Mouse (Mus musculus) hindbrain, postnatal 0 days (tissue): ENCODE measurements at regions not wholly inside any gene's neighbourhood (a gene's known extent, or its start where the extent isn't known, plus 50 kb on each side); places are given as distances from the start of the nearest gene placed in this dataset.

Experiments
- ATAC-seq: fragments of 200-750 bp; cut with Nextera tagmentation; 2 replicates; pipeline ENCODE4 v1.8.0; 2017; ENCODE audit warnings: mild to moderate bottlenecking, moderate TSS enrichment, moderate library complexity
- DNase-seq: peaks from one replicate; pipeline ENCODE4 v3.0.0-alpha.2; 2015; ENCODE audit warnings: low spot score
- H3K27ac ChIP-seq: fragments of 300-500 bp; sonication (generic); 2 replicates; pipeline ENCODE4 v1.5.1; 2014; ENCODE audit warnings: mild to moderate bottlenecking
- H3K27me3 ChIP-seq: fragments of 300-500 bp; sonication (generic); 2 replicates; pipeline ENCODE4 v1.6.1; 2014; ENCODE audit warnings: low read length, mixed read lengths; ENCODE audit not compliant: insufficient read depth
- H3K36me3 ChIP-seq: fragments of 300-500 bp; sonication (generic); 2 replicates; pipeline ENCODE4 v1.6.1; 2014; ENCODE audit warnings: low read length, mixed read lengths; ENCODE audit not compliant: insufficient read depth
- H3K4me1 ChIP-seq: fragments of 300-500 bp; sonication (generic); 2 replicates; pipeline ENCODE4 v1.6.1; 2014; ENCODE audit warnings: antibody characterized with exemption, low read length, mixed read lengths; ENCODE audit not compliant: insufficient read depth
- H3K4me2 ChIP-seq: fragments of 300-500 bp; sonication (generic); 2 replicates; pipeline ENCODE4 v1.6.1; 2014; ENCODE audit warnings: low read depth, mild to moderate bottlenecking, low read length, moderate library complexity, mixed read lengths
- H3K4me3 ChIP-seq: fragments of 300-500 bp; sonication (generic); 2 replicates; pipeline ENCODE4 v1.5.1; 2014; ENCODE audit warnings: low read length
- H3K9ac ChIP-seq: fragments of 300-500 bp; sonication (generic); replicated peaks from 2 replicates; pipeline ENCODE4 v1.6.1; 2014; ENCODE audit warnings: mild to moderate bottlenecking, low read length, moderate library complexity, mixed read lengths
- H3K9me3 ChIP-seq: fragments of 300-500 bp; sonication (generic); 2 replicates; pipeline ENCODE4 v1.6.1; 2016; ENCODE audit warnings: low read length, mixed read lengths
- CTCF ChIP-seq: IDR thresholded peaks from 2 replicates; pipeline ENCODE4 v1.5.1; 2016; ENCODE audit warnings: antibody characterized with exemption, control low read depth, low read depth
- WGBS: fragments of 180-500 bp; shearing (Covaris S2); extraction: QIAGEN DNeasy Blood & Tissue Kit; methylation state at CpG from one replicate; pipeline ENCODE4 v1.1.7; 2014; 5-methylcytosine and 5-hydroxymethylcytosine counted together

- Histone ChIP-seq H3K4me1 (no peaks in the 10 kb centered on the region), H3K36me3 (no peaks in the 10 kb centered on the region), H3K4me2 (no peak overlapping the region), H3K27ac (no peak overlapping the region), H3K9ac (no peak overlapping the region), H3K4me3 (no peak overlapping the region), H3K9me3 (no peaks in the 10 kb centered on the region), H3K27me3 (no peaks in the 10 kb centered on the region)
- DNase-seq: no peak
- WGBS: 90% methylated on average over 7 of the region's 7 CpGs
- no peak for TF ChIP-seq CTCF
- no peak for ATAC-seq
Measured at GRCm38 (mm10) chr1:164637901-164638462, 158.5 kb upstream of the Dpt start.

GRCm38 (mm10) chr1:164631679-164632078 is 164.8 kb upstream of the Dpt start:
- H3K4me3 ChIP-seq: no peak overlapping the region
- no peaks in the 10 kb centered on the region for H3K36me3 ChIP-seq
- H3K27ac ChIP-seq: no peak overlapping the region
- no peak for TF ChIP-seq CTCF
- no peaks in the 10 kb centered on the region for H3K9me3 ChIP-seq
- no peak overlapping the region for H3K4me2 ChIP-seq
- no peaks in the 10 kb centered on the region for H3K27me3 ChIP-seq
- no peaks in the 10 kb centered on the region for H3K4me1 ChIP-seq
- DNase-seq: no peak
- no peak overlapping the region for H3K9ac ChIP-seq
- 68% methylated on average over 6 of the region's 6 CpGs for WGBS
- no peak for ATAC-seq

GRCm38 (mm10) chr1:164628840-164629239 is 167.6 kb upstream of the Dpt start:
- no peaks in the 10 kb centered on the region for H3K27me3 ChIP-seq
- ATAC-seq (no peak), DNase-seq (no peak)
- no peak overlapping the region for H3K4me3 ChIP-seq
- no peak overlapping the region for H3K4me2 ChIP-seq
- no peaks in the 10 kb centered on the region for H3K4me1 ChIP-seq
- no peak for TF ChIP-seq CTCF
- no peak overlapping the region for H3K27ac ChIP-seq
- WGBS: 86% methylated on average over 8 of the region's 8 CpGs
- H3K9me3 ChIP-seq: no peaks in the 10 kb centered on the region
- H3K9ac ChIP-seq: no peak overlapping the region
- H3K36me3 ChIP-seq: no peaks in the 10 kb centered on the region

- Histone ChIP-seq H3K4me3 (no peak overlapping the region), H3K9ac (no peak overlapping the region), H3K27me3 (no peaks in the 10 kb centered on the region), H3K4me1 (no peaks in the 10 kb centered on the region), H3K36me3 (no peaks in the 10 kb centered on the region), H3K27ac (no peak overlapping the region), H3K4me2 (no peak overlapping the region), H3K9me3 (no peaks in the 10 kb centered on the region)
- WGBS: 95% methylated on average over 4 of the region's 4 CpGs
- DNase-seq: no peak
- no peak for TF ChIP-seq CTCF
- no peak for ATAC-seq
Measured at GRCm38 (mm10) chr1:164622946-164623345, 164.8 kb upstream of the Atp1b1 start.

GRCm38 (mm10) chr1:164622417-164622816 is 164.3 kb upstream of the Atp1b1 start:
- ATAC-seq (no peak), DNase-seq (no peak)
- no peaks in the 10 kb centered on the region for H3K36me3 ChIP-seq
- H3K4me3 ChIP-seq: no peak overlapping the region
- H3K9me3 ChIP-seq: no peaks in the 10 kb centered on the region
- no peaks in the 10 kb centered on the region for H3K27me3 ChIP-seq
- no peak overlapping the region for H3K4me2 ChIP-seq
- no peak for TF ChIP-seq CTCF
- H3K9ac ChIP-seq: no peak overlapping the region
- WGBS: 90% methylated on average over 3 of the region's 3 CpGs
- H3K27ac ChIP-seq: no peak overlapping the region
- no peaks in the 10 kb centered on the region for H3K4me1 ChIP-seq

GRCm38 (mm10) chr1:164620129-164620528 is 162.0 kb upstream of the Atp1b1 start:
- H3K4me3 ChIP-seq: no peak overlapping the region
- WGBS: 86% methylated on average over 1 of the region's 1 CpGs
- DNase-seq: no peak
- no peak overlapping the region for H3K9ac ChIP-seq
- no peaks in the 10 kb centered on the region for H3K4me1 ChIP-seq
- H3K4me2 ChIP-seq: no peak overlapping the region
- no peak overlapping the region for H3K27ac ChIP-seq
- ATAC-seq: no peak
- no peaks in the 10 kb centered on the region for H3K9me3 ChIP-seq
- H3K36me3 ChIP-seq: no peaks in the 10 kb centered on the region
- H3K27me3 ChIP-seq: no peaks in the 10 kb centered on the region
- no peak for TF ChIP-seq CTCF

- H3K9ac ChIP-seq: no peak overlapping the region
- H3K4me1 ChIP-seq: no peaks in the 10 kb centered on the region
- no peak overlapping the region for H3K4me3 ChIP-seq
- H3K36me3 ChIP-seq: no peaks in the 10 kb centered on the region
- H3K9me3 ChIP-seq: no peaks in the 10 kb centered on the region
- ATAC-seq: no peak
- H3K4me2 ChIP-seq: no peak overlapping the region
- no peak overlapping the region for H3K27ac ChIP-seq
- no peak for DNase-seq
- TF ChIP-seq CTCF: no peak
- H3K27me3 ChIP-seq: no peaks in the 10 kb centered on the region
Measured at GRCm38 (mm10) chr1:164617871-164618270, 159.7 kb upstream of the Atp1b1 start.
